Mouse (Mus musculus) liver, adult (tissue): Measurements from ENCODE around the gene Zfand3.

Source experiments
- GATA4 ChIP-seq: IDR thresholded peaks from 2 replicates; pipeline ENCODE4 v1.6.1; 2014; ENCODE audit warnings: mild to moderate bottlenecking, low read length; ENCODE audit not compliant: insufficient replicate concordance

Zfand3 gene

GRCm38 (mm10) chr17:30103005-30103404 is 98.5 kb downstream of the Zfand3 start:
- TF ChIP-seq GATA4, result no peak

- TF ChIP-seq GATA4, result no peak
Observed at GRCm38 (mm10) chr17:30103641-30104165, 99.2 kb downstream of the Zfand3 start.

- TF ChIP-seq GATA4, result no peak
Observed at GRCm38 (mm10) chr17:30105369-30105768, 100.8 kb downstream of the Zfand3 start.

GRCm38 (mm10) chr17:30110678-30111077 is 106.1 kb downstream of the Zfand3 start:
- no peak for TF ChIP-seq GATA4

- no peak for TF ChIP-seq GATA4
Observed at GRCm38 (mm10) chr17:30111556-30111955, 107.0 kb downstream of the Zfand3 start.

GRCm38 (mm10) chr17:30112080-30112479 is 107.5 kb downstream of the Zfand3 start:
- TF ChIP-seq GATA4, result no peak

GRCm38 (mm10) chr17:30112555-30113305 is 108.2 kb downstream of the Zfand3 start:
- TF ChIP-seq GATA4, result no peak

- TF ChIP-seq GATA4, result no peak
Observed at GRCm38 (mm10) chr17:30114761-30115160, 110.2 kb downstream of the Zfand3 start.

- no peak for TF ChIP-seq GATA4
Observed at GRCm38 (mm10) chr17:30116226-30116625, 111.7 kb downstream of the Zfand3 start.

GRCm38 (mm10) chr17:30118036-30118435 is 113.5 kb downstream of the Zfand3 start:
- no peak for TF ChIP-seq GATA4

GRCm38 (mm10) chr17:30122278-30122677 is 117.7 kb downstream of the Zfand3 start:
- no peak for TF ChIP-seq GATA4

- TF ChIP-seq GATA4, result no peak
Observed at GRCm38 (mm10) chr17:30128456-30128855, 123.9 kb downstream of the Zfand3 start.

- TF ChIP-seq GATA4, result no peak
Observed at GRCm38 (mm10) chr17:30129220-30129619, 124.7 kb downstream of the Zfand3 start.

- TF ChIP-seq GATA4, result no peak
Observed at GRCm38 (mm10) chr17:30130326-30130725, 125.8 kb downstream of the Zfand3 start.

- TF ChIP-seq GATA4, result no peak; the same call in 1 of the 2 replicates
Observed at GRCm38 (mm10) chr17:30133641-30134040, 129.1 kb downstream of the Zfand3 start.

GRCm38 (mm10) chr17:30134955-30135735 is 130.6 kb downstream of the Zfand3 start:
- TF ChIP-seq GATA4, result no peak
